9 mouse cellular contexts compared by ENCODE assay signal in the genomic region with DNA sequence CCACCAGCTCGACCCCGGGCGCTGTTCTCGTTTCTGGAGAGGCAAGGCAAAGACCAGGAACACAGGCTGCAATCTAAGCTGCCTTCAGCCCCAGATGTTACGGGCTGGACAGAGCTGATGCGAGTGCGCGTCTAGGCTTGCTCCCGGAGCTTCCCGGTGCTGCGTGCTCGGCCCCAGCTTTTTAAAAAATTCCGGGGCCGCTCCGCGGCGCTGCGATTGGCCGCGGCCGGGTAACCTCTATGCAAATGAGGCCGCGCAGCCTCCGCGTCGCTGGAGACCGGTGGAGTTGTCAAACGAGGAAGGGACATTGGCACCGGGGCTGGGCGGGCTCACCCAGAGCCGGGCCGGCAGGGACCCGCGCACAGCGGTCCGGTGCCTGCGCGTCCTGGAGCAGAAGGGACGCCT. TPM values are rescaled to one million over a fixed set of nuclear protein-coding genes. Genes with fewer than 3 reads are reported as not detected.
DNase-seq lines count a peak whose midpoint lies in the region; ATAC-seq and TF ChIP-seq lines count a peak whose summit lies in the region.
"Had no signal": no experiment of that assay in that cellular context is flagged by ENCODE, and none has a peak within 500 bp of the region (broad histone marks: within the 10 kb centered on the region; RNA-seq: fewer than 3 reads in every experiment).

No protein-coding gene starts in this region.

- in situ Hi-C loops in Patski (cut with MboI; ENCODE audit: low pct_unique_long_range_greater_than_20kb): loop anchor here (25.0 kb wide), 1 partner anchor 1009 kb away; no protein-coding TSS in a partner anchor

- H3K4me1 ChIP-seq in heart, embryonic 11.5 days (ENCODE audit: control insufficient read depth, insufficient read depth, low read length): no peaks in the 10 kb centered on the region

- ATAC-seq in Patski: peak; percentile 77
- no peak for ATAC-seq in heart, embryonic 11.5 days (replicated peaks; ENCODE audit: insufficient number of reproducible peaks, low FRiP score, low TSS enrichment)

- CTCF ChIA-PET in Patski (lab: Charles Lee): no interaction called here

- no peak overlapping the region for H3K9ac ChIP-seq in heart, embryonic 11.5 days (ENCODE audit: low read depth, low read length)

- peaks cover 36% of the 10 kb centered on the region for H3K27me3 ChIP-seq in Patski
- peaks cover 97% of the 10 kb centered on the region for H3K27me3 ChIP-seq in heart, embryonic 11.5 days (ENCODE audit: control insufficient read depth, insufficient read depth, low read length)

- TF ChIP-seq CTCF in Patski (IDR thresholded peaks at IDR 0.05): no peak

- H3K9me3 ChIP-seq in heart, embryonic 11.5 days (replicated peaks; ENCODE audit: control insufficient read depth, low read length): no peaks in the 10 kb centered on the region

- under 1% methylated on average over 38 of the region's 39 CpGs for WGBS in heart, embryonic 11.5 days (ENCODE audit: insufficient replicate concordance)

- H3K4me2 ChIP-seq in heart, embryonic 11.5 days: peak overlapping the region; percentile 63

- H3K4me3 ChIP-seq in heart, embryonic 11.5 days (ENCODE audit: low read depth, low read length): peak overlapping the region; percentile 38

- H3K27ac ChIP-seq in heart, embryonic 11.5 days (ENCODE audit: low read depth, low read length): no peak overlapping the region
- H3K27ac ChIP-seq: macrophage had no signal

- POLR2A ChIA-PET in Patski (lab: Charles Lee): no interaction called here

- peak; percentile 33 to 39 for DNase-seq in cerebellum, postnatal 14 days
- no peak for DNase-seq in cerebellum, postnatal 4 days (ENCODE audit: low spot score in 2 of 2)
- DNase-seq in Patski (ENCODE audit: low read depth, low spot score): no peak
- peak; percentile 53 for DNase-seq in kidney, postnatal 10 days
- DNase-seq in mesoderm, embryonic 11.5 days (ENCODE audit: low read depth, low spot score): peak; percentile 59
- peak; percentile 49 to 53 for DNase-seq in thymus, postnatal 36 days
- DNase-seq in frontal cortex, postnatal 25 days (ENCODE audit: low spot score in 2 of 2): no peak

- H3K36me3 ChIP-seq in heart, embryonic 11.5 days (ENCODE audit: control insufficient read depth, insufficient read depth, low read length): no peaks in the 10 kb centered on the region

RNA-seq across cellular contexts. Expression of a gene that starts 5.2 kb away (rescaled TPM):
- polyA plus RNA-seq in Patski (2021): 0.53 TPM
- not detected in 2 replicates for polyA plus RNA-seq in heart, embryonic 11.5 days (2014; fragmentation: Nextera tagmentation; extraction: Ambion mirVana)
- polyA plus RNA-seq: macrophage had no signal

RNA-seq across cellular contexts. Expression of a gene that starts 6.2 kb away (rescaled TPM):
- polyA plus RNA-seq in Patski (2021): 137 TPM
- 147 and 148 TPM in 2 replicates for polyA plus RNA-seq in heart, embryonic 11.5 days (2014; fragmentation: Nextera tagmentation; extraction: Ambion mirVana)

RNA-seq across cellular contexts. Expression of a gene that starts 11.1 kb away (rescaled TPM):
- polyA plus RNA-seq in Patski (2021): 0.06 TPM
- polyA plus RNA-seq in heart, embryonic 11.5 days (2014; fragmentation: Nextera tagmentation; extraction: Ambion mirVana): not detected in 2 replicates
- polyA plus RNA-seq: macrophage had no signal

Comparison
In these comparisons a context has a peak if more than half of its experiments do, and no peak if none do; other contexts are left out.
1. DNase-seq: peak in cerebellum, postnatal 14 days (2 of 2), kidney, postnatal 10 days (single experiment), mesoderm, embryonic 11.5 days (single experiment) and thymus, postnatal 36 days (2 of 2); none in cerebellum, postnatal 4 days (0 of 2), Patski (single experiment) and frontal cortex, postnatal 25 days (0 of 2).